Mouse (Mus musculus) bone marrow macrophage, adult 2 months (primary cell): Measurements from ENCODE around the gene Pde4a.

ENCODE experiments used
- CTCF ChIP-seq: IDR thresholded peaks from 2 replicates; pipeline ENCODE4 v1.5.1; 2012; ENCODE audit warnings: low read depth, mild to moderate bottlenecking, low read length, moderate library complexity
- POLR2A ChIP-seq: IDR thresholded peaks from 2 replicates; pipeline ENCODE4 v1.6.1; 2012; ENCODE audit warnings: mild to moderate bottlenecking, low read depth, low read length, borderline replicate concordance

GRCm38 (mm10) chr9:21145431-21145830 lies 20.1 kb upstream of the Pde4a start:
- TF ChIP-seq CTCF: no peak
- TF ChIP-seq POLR2A: no peak
